Mouse (Mus musculus): ENCODE data around the gene Slc47a2. TPM values are rescaled to one million over a fixed set of nuclear protein-coding genes. Genes with fewer than 3 reads are reported as not detected.

Gene Slc47a2
- polyA plus RNA-seq, 1 experiment from 2014 or later, result not detected

DNA sequence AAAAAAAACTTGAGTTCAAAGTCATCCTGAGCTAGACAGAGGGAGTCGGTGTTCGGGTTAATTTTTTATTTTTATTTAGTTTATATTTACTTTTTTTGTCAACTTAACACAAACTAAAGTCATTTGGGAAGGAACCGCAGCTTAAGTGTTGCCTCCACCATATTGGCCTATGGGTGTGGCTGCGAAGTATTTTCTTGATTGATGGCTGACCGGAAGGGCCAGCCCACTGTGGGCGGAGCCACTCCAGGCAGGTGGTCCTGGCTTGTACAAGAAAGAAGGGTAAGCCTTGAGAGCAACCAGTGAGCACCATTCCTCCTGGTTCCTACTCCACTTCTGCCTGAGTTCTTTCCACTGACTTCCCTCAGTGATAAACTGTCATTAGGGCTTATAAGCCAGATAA is 21.4 kb upstream of the Slc47a2 start:
- H3K27ac ChIP-seq, result no peak overlapping the region
- no peaks in the 10 kb centered on the region for H3K27me3 ChIP-seq
- 87% methylated on average over 6 of the region's 6 CpGs for WGBS
- H3K36me3 ChIP-seq, result no peaks in the 10 kb centered on the region
- ATAC-seq, result no peak
- H3K4me1 ChIP-seq (replicated peaks), result no peaks in the 10 kb centered on the region
- no peak overlapping the region for H3K4me2 ChIP-seq (replicated peaks)
- no peaks in the 10 kb centered on the region for H3K9me3 ChIP-seq
- H3K9ac ChIP-seq (replicated peaks), result no peak overlapping the region
- no peak overlapping the region for H3K4me3 ChIP-seq (replicated peaks)

DNA sequence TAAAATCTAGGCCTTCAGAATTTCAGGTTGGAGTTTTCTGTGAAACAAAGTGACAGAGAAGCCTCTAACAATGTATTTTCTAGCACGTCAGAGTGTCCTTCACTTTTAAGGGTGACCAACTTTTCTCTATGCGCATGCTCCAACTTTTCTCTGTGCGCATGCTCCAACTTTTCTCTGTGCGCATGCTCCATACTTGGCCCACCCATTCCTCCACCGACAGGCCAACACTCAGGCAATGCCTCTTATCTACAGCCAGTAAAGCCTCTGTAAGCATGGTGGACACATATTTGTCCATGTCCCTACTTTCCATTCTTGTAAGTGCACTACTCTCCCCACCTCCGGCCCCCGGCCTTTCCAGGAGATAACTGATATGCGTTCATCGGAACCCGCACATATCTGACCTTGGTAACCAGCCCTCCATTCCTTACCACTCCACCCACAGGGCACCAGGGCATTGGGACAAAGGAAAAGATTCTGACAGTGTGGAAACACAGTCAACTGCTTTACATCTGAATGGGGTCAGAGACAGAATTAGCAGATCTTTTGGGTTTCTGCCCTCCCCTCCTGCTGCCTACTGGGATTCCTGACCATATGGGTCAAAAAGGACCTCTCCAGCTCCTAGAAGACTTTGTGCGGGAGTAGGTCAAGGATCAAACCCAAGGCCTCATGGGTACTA is 19.0 kb upstream of the Slc47a2 start:
- H3K4me2 ChIP-seq (replicated peaks), result no peak overlapping the region
- no peak overlapping the region for H3K9ac ChIP-seq (replicated peaks)
- H3K4me1 ChIP-seq (replicated peaks), result no peaks in the 10 kb centered on the region
- no peaks in the 10 kb centered on the region for H3K27me3 ChIP-seq
- H3K9me3 ChIP-seq, result no peaks in the 10 kb centered on the region
- H3K27ac ChIP-seq, result no peak overlapping the region
- no peaks in the 10 kb centered on the region for H3K36me3 ChIP-seq
- 84% methylated on average over 11 of the region's 11 CpGs for WGBS
- ATAC-seq, result no peak
- H3K4me3 ChIP-seq (replicated peaks), result no peak overlapping the region

DNA sequence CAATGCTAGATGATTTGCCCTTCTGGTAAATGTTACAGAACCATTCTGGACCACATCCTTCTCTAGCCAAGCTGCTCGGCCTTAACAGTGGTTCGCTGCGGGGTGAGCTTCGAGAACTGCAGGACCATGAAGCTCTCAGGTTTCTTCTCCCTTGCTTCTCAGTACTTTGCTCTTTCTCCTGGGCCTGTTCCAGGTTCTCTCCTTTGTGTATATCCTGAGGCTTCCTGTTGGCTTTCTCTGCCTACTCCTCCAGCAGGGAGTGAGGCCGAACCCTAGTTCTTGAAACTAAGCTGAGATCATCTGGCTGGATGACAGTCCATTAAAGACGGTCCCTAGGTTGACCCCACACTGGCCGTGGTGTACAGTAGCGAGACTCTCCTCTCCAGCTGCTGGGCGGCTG is 13.9 kb upstream of the Slc47a2 start:
- no peaks in the 10 kb centered on the region for H3K36me3 ChIP-seq
- no peak for ATAC-seq
- H3K4me3 ChIP-seq (replicated peaks), result no peak overlapping the region
- no peaks in the 10 kb centered on the region for H3K4me1 ChIP-seq (replicated peaks)
- no peak overlapping the region for H3K4me2 ChIP-seq (replicated peaks)
- no peak overlapping the region for H3K9ac ChIP-seq (replicated peaks)
- WGBS, result 91% methylated on average over 9 of the region's 9 CpGs
- no peaks in the 10 kb centered on the region for H3K9me3 ChIP-seq
- H3K27me3 ChIP-seq, result no peaks in the 10 kb centered on the region
- no peak overlapping the region for H3K27ac ChIP-seq

- Histone ChIP-seq H3K4me1 (replicated peaks) (no peaks in the 10 kb centered on the region), H3K27ac (no peak overlapping the region), H3K36me3 (no peaks in the 10 kb centered on the region), H3K27me3 (no peaks in the 10 kb centered on the region), H3K4me2 (replicated peaks) (no peak overlapping the region), H3K4me3 (replicated peaks) (no peak overlapping the region), H3K9ac (replicated peaks) (no peak overlapping the region), H3K9me3 (no peaks in the 10 kb centered on the region)
- ATAC-seq, result no peak
- 74% methylated on average over 6 of the region's 6 CpGs for WGBS
Observed at GRCm38 (mm10) chr11:61356111-61356510, 13.5 kb upstream of the Slc47a2 start.

DNA sequence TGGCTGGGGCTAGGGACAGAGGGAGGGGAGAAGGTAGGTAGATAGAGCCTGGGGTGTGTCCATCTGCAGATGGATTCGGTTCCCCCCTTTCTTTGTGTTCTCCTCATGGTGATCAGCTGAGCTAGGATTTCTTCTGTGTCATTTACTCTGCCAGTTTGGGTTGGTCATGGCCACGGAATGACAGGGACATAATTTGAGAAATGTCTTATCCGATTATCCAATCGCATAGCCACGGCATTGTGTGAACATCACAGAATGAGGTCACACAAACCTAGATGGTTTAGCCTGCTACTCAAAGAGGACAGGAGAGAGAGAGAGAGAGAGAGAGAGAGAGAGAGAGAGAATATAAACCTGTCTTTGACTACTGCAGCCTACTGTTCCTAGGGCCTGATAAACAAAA is 12.7 kb upstream of the Slc47a2 start:
- no peak overlapping the region for H3K4me2 ChIP-seq (replicated peaks)
- no peak overlapping the region for H3K9ac ChIP-seq (replicated peaks)
- no peaks in the 10 kb centered on the region for H3K4me1 ChIP-seq (replicated peaks)
- no peaks in the 10 kb centered on the region for H3K27me3 ChIP-seq
- no peaks in the 10 kb centered on the region for H3K9me3 ChIP-seq
- no peaks in the 10 kb centered on the region for H3K36me3 ChIP-seq
- 80% methylated on average over 5 of the region's 5 CpGs for WGBS
- no peak for ATAC-seq
- no peak overlapping the region for H3K27ac ChIP-seq
- H3K4me3 ChIP-seq (replicated peaks), result no peak overlapping the region

- 83% methylated on average over 6 of the region's 6 CpGs for WGBS
- no peak overlapping the region for H3K4me2 ChIP-seq (replicated peaks)
- no peaks in the 10 kb centered on the region for H3K36me3 ChIP-seq
Observed at GRCm38 (mm10) chr11:61354346-61354745, 11.7 kb upstream of the Slc47a2 start.

DNA sequence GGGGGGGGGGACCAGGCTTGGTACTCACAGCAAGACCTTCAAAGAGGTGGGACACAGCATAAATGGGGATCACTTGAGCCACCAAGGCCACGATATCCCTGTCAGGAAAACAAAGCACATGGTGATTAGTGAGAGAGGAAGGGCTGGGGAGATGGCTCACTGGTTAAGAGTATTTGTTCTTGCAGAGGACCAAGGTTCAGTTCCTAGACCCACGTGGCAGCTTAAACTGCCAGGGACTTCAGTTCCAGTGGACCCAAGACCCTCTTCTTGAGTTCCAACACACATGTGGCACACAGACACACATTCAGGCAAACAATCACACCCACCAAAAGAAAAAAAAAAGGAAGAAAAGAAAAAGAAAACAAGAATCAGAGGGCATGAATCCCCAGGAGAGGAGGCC is 10.4 kb upstream of the Slc47a2 start:
- Histone ChIP-seq H3K4me2 (replicated peaks) (no peak overlapping the region), H3K4me1 (replicated peaks) (no peaks in the 10 kb centered on the region), H3K36me3 (no peaks in the 10 kb centered on the region), H3K27ac (no peak overlapping the region), H3K9me3 (no peaks in the 10 kb centered on the region), H3K27me3 (0 out of 2 replicates have a peak, but pooled peaks cover 4% of the 10 kb centered on the region), H3K4me3 (replicated peaks) (no peak overlapping the region), H3K9ac (replicated peaks) (no peak overlapping the region)
- no peak for ATAC-seq
- 75% methylated on average over 2 of the region's 2 CpGs for WGBS

More at GRCm38 (mm10) chr11:61354346-61354745, 11.7 kb upstream of the Slc47a2 start:
- Histone ChIP-seq H3K27me3 (no peaks in the 10 kb centered on the region), H3K27ac (no peak overlapping the region), H3K4me1 (replicated peaks) (no peaks in the 10 kb centered on the region), H3K9ac (replicated peaks) (no peak overlapping the region), H3K9me3 (no peaks in the 10 kb centered on the region), H3K4me3 (replicated peaks) (no peak overlapping the region)
- ATAC-seq, result no peak

DNA sequence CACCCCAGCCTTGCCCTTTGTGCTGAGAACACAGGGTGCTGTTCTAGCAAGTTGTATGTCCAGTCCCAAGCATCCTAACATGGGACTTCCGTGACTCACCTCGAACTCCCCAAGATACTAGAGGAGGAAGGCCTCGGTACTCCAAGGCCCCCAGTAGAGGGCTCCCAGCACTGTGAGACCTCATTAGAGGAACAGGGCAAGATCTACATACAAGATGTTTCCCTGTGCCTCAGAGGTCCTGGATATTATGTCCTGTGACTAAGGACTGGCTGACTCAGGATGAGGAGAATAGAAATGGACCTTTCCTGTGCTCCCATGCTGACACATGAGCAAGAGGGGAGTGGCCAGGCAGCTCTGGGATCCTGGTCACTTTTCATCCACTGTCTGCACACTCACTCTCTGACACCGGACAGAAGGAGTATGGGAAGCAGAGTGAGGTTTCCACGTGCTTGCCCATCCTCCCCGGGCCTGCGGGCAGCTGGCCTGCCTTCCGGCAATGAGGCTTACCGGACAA is 9.5 kb upstream of the Slc47a2 start:
- Histone ChIP-seq H3K9me3 (no peaks in the 10 kb centered on the region), H3K36me3 (no peaks in the 10 kb centered on the region), H3K27ac (no peak overlapping the region), H3K4me1 (replicated peaks) (no peaks in the 10 kb centered on the region), H3K9ac (replicated peaks) (no peak overlapping the region), H3K4me2 (replicated peaks) (no peak overlapping the region), H3K27me3 (0 out of 2 replicates have a peak, but pooled peaks cover 8% of the 10 kb centered on the region), H3K4me3 (replicated peaks) (no peak overlapping the region)
- WGBS, result 49% methylated on average over 9 of the region's 9 CpGs
- ATAC-seq, result no peak

- Histone ChIP-seq H3K4me2 (replicated peaks) (no peak overlapping the region), H3K27ac (no peak overlapping the region), H3K27me3 (0 out of 2 replicates have a peak, but pooled peaks cover 20% of the 10 kb centered on the region), H3K4me3 (replicated peaks) (no peak overlapping the region), H3K9ac (replicated peaks) (no peak overlapping the region), H3K4me1 (replicated peaks) (no peaks in the 10 kb centered on the region), H3K9me3 (no peaks in the 10 kb centered on the region), H3K36me3 (no peaks in the 10 kb centered on the region)
- ATAC-seq, result no peak
- WGBS, result 17% methylated on average over 8 of the region's 8 CpGs
Observed at GRCm38 (mm10) chr11:61349337-61349736, 6.7 kb upstream of the Slc47a2 start.

GRCm38 (mm10) chr11:61346133-61346532 is 3.5 kb upstream of the Slc47a2 start:
- Histone ChIP-seq H3K4me2 (replicated peaks) (no peak overlapping the region), H3K27ac (no peak overlapping the region), H3K4me1 (replicated peaks) (peaks cover 11% of the 10 kb centered on the region), H3K9ac (replicated peaks) (no peak overlapping the region), H3K36me3 (no peaks in the 10 kb centered on the region), H3K9me3 (no peaks in the 10 kb centered on the region), H3K4me3 (replicated peaks) (no peak overlapping the region), H3K27me3 (peaks cover 49% of the 10 kb centered on the region)
- no peak for ATAC-seq
- 60% methylated on average over 8 of the region's 8 CpGs for WGBS

DNA sequence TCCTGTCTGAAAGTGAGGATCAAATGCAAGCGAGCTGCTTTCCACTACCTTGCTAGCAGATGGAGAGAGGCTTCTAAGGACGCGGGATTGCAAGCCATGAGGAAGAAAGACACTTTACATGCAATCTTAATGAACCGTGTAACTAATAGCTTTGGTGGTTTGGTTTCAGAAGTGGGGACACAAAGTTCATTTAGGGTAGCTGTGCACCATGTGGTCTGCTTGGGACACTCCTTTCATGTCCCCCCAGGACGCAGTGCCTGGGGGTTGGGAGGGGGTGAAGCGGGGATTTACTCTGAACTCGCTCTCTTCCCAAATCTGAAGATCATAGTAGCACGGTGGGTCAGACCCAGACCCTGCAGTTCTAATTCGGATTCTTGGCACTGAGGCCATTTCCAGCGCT is 689 bp downstream of the Slc47a2 start:
- Histone ChIP-seq H3K9ac (replicated peaks) (no peak overlapping the region), H3K4me1 (replicated peaks) (peaks cover 11% of the 10 kb centered on the region), H3K9me3 (no peaks in the 10 kb centered on the region), H3K27ac (no peak overlapping the region), H3K36me3 (no peaks in the 10 kb centered on the region), H3K4me3 (replicated peaks) (peak overlapping the region; percentile 39; the same call in 1 of the 2 replicates), H3K27me3 (peaks cover 52% of the 10 kb centered on the region), H3K4me2 (replicated peaks) (peak overlapping the region; percentile 66)
- ATAC-seq, result no peak
- 11% methylated on average over 10 of the region's 10 CpGs for WGBS

DNA sequence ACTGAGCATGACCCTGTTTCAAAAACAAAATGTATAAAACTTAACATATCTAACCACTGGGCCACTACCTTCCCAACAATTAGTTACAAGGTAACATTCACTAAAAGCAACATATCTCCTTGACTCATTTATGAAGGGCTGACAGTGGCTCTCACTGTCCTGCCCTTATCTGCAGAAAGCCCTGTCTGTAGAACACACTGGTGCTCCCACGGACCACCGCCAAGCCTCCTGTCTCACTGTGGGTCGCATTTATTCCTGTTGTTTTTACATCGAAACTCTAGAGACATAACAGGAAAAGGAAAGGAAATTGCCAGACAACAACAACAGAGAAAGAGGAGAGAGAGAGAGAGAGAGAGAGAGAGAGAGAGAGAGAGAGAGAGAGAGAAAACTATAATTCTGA is 1.4 kb downstream of the Slc47a2 start:
- Histone ChIP-seq H3K4me2 (replicated peaks) (no peak overlapping the region), H3K4me3 (replicated peaks) (no peak overlapping the region), H3K36me3 (no peaks in the 10 kb centered on the region), H3K9ac (replicated peaks) (no peak overlapping the region), H3K9me3 (no peaks in the 10 kb centered on the region), H3K4me1 (replicated peaks) (peaks cover 11% of the 10 kb centered on the region), H3K27me3 (peaks cover 52% of the 10 kb centered on the region), H3K27ac (no peak overlapping the region)
- no peak for ATAC-seq
- WGBS, result 76% methylated on average over 4 of the region's 4 CpGs

- Histone ChIP-seq H3K9me3 (no peaks in the 10 kb centered on the region), H3K36me3 (no peaks in the 10 kb centered on the region), H3K4me2 (replicated peaks) (no peak overlapping the region), H3K4me3 (replicated peaks) (no peak overlapping the region), H3K27me3 (peaks cover 45% of the 10 kb centered on the region), H3K4me1 (replicated peaks) (peaks cover 11% of the 10 kb centered on the region), H3K27ac (no peak overlapping the region), H3K9ac (replicated peaks) (no peak overlapping the region)
- ATAC-seq, result no peak
- WGBS, result 86% methylated on average over 4 of the region's 4 CpGs
Observed at GRCm38 (mm10) chr11:61340374-61340773, 2.3 kb downstream of the Slc47a2 start.

Measured in midbrain, embryonic 13.5 days (tissue).